Mouse (Mus musculus): ENCODE results near the gene Hs6st3. TPM values are rescaled to one million over a fixed set of nuclear protein-coding genes. Genes with fewer than 3 reads are reported as not detected.

The Hs6st3 gene
- polyA plus RNA-seq, 1 experiment = 0.09 TPM

DNA sequence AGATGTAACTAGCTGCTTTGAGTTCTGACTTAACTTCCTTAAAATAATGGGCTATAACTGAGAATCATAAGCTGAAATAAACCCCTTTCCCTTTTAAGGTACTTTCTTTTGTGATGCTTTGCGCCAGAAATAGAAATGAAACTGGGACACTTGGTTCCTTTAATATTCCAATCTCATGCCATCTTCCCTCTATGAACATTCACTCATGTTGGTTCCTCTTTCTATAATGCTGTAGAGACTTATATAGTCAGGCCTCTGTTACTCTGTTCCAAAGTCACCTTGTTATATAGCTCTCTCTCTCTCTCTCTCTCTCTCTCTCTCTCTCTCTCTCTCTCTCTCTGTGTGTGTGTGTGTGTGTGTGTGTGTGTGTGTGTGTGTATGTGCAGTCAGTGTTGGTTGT, 504.7 kb downstream of the Hs6st3 start:
- no peak for DNase-seq (ENCODE audit: low read depth)

DNA sequence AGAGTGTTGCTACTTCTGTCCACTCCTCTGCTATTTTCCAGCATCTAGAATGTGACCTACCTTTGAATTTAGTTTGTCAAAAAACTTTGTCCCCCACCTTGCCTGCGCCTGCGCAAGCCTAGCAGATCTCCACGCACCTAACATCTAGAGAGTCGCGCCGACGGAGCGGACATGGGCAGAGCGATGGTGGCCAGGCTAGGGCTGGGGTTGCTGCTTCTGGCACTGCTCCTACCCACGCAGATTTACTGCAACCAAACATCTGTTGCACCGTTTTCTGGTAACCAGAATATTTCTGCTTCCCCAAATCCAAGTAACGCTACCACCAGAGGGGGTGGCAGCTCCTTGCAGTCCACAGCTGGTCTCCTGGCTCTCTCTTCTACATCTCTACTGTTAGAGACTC, 505.7 kb downstream of the Hs6st3 start:
- DNase-seq (ENCODE audit: low read depth) = no peak

DNA sequence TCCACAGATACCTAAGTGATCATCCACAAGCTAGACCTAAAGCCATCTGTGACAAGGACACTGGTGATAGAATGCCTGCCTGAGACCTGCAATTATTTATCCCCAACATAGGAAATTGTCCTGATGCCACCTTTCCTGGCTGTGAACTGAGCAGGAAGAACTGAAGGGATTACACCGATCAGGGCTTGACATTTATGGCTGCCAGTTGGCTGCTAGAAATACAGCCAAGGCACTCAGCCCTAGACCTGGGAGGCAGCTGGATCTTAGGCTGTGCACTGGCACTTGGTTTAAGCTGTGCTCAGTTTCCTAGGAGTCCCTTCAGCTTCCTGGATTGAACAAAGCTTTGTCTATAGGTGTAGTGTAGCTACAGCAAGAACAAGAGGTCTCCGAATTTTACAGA, 518.8 kb downstream of the Hs6st3 start:
- no peak for DNase-seq (ENCODE audit: low read depth)

DNA sequence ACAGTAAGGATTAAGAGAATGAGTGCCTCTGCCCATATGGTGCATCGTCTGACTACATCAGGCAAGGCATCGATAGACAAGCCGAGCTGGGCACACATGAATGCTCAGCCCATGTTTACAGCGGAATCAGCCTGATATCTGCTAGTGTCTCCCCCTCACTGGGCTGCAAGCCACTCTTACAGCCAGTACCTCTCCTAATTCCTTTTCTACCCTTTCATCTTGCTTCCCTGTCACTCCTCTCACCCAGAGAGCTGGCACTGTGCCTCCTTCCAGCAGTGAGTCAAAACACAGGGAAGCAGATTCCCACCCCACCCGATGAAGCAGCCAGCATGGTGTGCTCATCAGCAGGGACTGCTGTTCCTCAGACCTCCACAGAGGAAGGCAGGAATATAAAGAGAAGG, 527.6 kb downstream of the Hs6st3 start:
- no peak for DNase-seq (ENCODE audit: low read depth)

DNA sequence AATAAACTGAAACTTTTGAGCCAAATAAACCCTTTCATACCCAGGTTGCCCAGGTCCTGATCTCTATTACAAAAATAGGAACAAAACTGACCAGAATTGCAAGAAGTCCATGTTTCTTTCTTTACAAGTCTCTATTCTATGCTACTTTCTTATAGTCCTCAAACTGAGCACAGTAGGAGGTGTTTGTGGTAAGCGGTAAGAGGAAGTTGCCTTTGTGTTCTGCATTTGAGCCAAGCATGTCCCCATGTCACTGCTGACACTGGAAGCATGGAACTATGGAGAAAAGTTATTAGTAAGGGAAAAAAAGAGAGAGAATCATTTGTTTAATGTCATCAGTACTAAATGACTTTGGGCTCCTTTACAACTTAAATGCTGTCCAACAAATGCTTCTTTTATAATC, 529.3 kb downstream of the Hs6st3 start:
- no peak for DNase-seq (ENCODE audit: low read depth)

DNA sequence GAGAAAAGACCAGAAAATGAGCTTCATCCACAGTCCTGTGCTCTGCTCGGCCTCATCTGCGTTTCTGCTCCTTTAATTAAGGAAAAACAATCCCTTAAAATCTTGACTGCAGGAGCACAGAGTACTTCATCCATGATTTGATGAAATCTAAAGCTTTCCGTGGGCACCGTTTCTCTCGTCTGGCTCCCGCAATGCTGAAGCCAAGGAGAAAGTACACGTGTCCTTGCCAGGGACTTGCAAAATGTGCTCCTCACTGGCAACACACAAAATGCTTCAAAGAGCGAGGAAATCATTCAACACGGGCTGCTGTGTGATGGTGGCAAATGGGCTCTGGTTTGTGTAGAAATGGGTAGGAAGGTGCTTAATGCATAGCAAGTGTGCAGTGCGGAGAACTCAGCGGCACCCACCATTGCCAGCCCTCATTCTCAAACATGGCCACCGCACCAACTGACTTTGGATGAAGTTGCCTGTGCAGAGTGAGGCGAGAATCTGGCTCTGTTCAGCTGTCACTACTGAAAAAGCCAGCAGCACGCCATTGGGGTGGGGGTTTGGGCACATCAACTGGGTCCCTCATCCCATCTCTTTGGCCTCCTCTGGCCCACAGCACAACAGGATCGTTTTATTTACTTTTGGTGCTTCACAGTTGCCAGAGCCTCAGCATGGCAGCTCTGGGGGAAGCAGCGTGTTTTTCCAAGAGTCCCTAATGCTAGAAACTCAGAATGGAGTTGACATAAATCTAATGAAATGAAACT, 532.9 kb downstream of the Hs6st3 start:
- no peak for DNase-seq (ENCODE audit: low read depth)

DNA sequence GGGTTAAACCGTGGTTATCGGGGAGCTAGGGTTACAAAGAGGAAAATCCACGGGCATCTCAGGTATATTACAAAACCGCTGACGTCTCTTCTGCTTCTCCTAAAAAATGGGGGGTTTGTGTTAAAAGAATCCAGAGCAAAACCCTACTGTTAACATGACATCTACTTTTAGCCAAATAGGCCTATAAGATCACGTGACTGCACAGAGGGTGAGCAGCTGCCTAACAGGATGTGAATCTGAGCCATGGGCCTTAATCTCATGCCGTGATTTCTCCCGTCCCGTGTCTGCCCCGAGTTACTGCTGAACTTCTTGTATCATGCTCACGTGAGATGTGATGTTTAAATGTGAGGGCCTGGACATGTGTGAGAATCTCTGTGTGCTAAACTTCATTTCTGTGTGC, 540.4 kb downstream of the Hs6st3 start:
- no peak for DNase-seq (ENCODE audit: low read depth)

DNA sequence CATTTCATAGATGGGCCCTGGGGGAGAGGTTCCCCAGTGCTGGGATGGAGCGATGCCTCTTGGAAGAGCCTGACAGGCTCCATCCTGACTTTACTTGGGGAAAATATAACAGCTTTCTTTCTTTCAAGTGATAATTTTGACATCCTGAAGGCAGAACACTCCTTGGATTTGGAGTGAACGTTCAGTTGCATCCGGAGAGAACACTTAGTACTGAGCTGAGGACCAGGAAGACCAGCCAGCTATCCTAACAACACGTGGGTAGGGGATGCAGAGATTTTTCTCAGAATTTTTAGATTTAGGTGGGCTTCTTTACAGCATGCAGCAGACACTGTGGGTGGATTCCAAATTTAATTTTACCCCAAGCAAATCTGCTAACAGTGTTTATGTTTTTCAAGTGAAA, 541.9 kb downstream of the Hs6st3 start:
- DNase-seq (ENCODE audit: low read depth) = no peak

DNA sequence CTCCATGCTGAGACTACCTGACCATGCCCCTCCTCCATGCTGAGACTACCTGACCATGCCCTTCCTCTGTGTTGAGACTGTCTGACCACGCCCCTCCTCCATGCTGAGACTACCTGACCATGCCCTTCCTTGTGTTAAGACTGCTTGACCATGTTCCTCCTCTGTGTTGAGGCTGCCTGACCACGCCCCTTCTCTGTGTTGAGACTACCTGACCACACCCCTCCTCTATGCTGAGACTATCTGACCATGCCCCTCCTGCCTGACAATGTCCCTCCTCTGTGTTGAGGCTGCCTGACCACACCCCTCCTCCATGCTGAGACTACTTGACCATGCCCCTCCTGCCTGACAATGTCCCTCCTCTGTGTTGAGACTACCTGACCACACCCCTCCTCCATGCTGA, 549.7 kb downstream of the Hs6st3 start:
- no peak for DNase-seq (ENCODE audit: low read depth)

DNA sequence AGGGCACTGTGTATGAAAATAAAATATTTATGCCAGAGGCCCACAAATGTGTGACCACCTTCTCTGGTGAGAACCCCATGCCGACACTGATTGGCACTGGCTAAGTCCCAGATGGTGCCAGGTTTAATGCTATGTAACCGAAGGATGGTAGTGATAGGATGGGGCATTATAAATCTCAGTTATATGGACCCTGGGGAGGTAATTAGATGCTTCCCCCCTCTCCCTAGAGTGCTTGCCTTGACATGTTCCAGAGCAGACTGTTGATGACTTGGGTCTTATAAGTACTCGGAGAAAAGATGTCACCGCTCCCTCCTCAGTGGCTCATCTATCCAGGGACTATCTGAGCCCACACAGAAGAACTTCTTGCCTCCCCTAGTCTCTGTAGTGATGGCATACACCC, 561.8 kb downstream of the Hs6st3 start:
- DNase-seq (ENCODE audit: low read depth) = no peak

DNA sequence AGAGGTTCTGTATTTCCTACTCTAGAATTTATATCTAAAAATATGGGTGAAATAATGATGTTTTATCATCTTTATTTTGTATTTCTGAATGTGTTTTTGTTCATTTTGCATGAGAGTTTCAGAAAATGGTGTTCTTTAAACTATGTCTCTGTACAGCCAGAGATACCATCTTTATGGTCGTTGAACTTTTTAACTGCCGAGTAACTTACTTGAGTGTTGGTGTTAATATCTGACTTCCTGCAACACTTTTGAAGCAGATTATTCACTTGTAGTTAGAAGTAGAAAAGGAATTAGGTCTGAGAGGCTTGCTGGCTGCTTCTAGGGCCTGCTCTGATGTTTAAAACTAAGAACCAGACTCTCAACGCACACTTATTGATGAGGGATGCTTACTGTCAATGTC, 576.6 kb downstream of the Hs6st3 start:
- no peak for DNase-seq (ENCODE audit: low read depth)

DNA sequence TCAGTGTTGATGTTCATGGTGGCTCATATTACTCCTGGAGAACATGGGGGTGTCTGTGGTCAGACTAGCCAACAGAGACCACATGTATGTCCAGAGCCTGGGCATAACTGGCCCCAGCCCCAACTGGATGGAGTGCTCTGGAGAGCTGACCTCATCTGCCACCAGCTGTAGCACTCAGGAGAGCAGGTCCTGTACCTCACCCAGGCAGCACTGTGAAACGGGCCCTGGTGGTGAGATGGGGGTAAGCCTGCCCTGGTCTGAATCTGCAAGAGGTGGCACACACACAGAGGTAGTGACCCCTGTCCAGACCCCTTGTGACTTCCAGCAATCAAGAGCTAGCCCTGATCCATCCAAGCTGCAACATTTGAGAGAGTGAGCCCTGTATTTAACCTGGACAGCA, 579.2 kb downstream of the Hs6st3 start:
- DNase-seq (ENCODE audit: low read depth) = no peak

DNA sequence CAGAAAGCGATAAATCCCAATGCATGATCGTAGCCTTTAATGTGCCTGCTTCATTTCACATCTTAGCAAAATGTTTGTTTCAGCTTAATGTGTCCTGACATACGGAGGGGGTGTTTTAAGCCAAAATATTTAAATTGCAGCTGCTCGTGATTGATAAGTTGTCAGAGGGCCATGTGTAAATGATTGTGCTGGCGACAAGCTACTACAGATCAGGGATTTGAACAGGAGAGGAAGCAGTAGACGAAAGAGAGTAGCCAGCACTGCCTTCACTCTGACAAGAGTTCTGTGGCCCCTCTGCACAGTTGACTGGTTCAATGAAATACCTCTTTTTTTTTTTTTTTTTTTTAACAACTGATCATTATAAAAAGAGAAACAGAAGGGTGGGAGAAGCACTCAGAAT, 587.0 kb downstream of the Hs6st3 start:
- DNase-seq (ENCODE audit: low read depth) = no peak

DNA sequence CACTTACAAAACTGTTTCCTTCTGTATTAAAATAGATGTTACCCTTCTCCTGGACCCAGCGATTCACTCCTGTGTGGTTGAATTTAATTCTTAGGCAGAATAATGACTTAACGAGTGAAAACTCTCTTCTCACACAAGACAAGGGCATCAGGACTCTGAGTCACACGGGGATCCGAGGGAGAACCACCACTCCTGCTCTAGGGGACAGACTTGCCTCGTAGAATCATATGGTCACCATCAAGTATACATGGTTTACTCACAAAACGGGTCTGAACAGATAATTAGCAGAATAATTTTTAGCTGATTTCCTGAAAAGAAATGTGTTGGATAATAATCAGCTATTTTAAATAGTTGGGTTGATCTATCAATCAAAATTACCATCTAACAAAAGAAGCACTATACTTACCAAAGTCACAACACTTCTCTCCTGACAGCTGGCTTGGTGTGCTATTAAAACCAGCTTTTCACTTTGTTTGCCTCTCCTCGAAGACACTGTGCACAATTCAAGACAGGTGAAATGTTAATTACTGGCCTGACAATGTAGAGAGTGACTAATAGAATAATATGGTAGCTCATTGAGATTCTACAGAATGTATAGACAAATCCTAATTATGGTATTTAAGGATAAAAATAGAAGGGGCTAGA, 593.4 kb downstream of the Hs6st3 start:
- no peak for DNase-seq (ENCODE audit: low read depth)

DNA sequence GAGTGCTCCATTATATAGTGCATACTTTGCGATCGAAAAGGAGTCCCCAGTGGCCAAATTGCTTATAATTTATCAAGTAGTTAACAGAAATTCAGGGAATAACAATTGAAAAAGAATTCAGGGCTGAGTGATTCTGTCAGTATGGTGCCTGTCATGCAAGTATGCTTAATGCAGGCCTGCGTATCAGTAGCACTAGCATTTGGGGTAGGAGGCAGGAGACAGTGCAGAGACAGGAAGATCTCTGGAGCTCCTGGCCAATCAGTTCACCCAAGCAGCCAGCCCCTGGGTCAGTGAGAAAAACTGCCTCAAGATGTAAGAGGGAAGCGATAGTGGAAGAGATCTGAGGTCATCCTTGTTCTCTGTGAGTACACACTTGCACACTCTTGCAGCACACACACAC, 594.1 kb downstream of the Hs6st3 start:
- no peak for DNase-seq (ENCODE audit: low read depth)

DNA sequence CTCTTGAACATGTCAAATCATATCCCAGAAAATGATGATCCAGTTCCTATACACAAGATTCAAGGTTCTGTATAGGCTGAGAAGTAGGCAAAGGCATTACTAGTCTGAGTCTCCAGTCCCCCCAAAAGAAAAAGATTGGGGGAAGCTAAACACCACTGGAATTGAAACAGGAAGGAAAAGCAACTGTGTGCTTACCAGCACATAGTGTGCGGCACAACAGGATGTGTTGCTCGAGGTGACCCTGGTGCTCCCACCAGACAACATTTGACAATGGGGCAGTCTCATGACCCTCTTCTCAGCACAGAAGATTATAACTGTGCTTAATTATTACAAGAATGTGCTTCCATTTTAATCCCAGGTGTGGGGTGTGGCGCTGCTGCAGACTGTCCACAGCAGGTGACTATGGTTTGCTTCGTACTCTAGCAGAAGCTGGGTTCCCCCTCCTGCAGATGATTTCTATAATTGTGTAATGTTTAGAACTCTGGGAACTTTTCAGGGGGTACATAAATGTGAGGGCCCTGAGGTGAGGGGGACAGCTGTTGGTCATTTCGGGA, 599.3 kb downstream of the Hs6st3 start:
- DNase-seq (ENCODE audit: low read depth) = no peak

DNA sequence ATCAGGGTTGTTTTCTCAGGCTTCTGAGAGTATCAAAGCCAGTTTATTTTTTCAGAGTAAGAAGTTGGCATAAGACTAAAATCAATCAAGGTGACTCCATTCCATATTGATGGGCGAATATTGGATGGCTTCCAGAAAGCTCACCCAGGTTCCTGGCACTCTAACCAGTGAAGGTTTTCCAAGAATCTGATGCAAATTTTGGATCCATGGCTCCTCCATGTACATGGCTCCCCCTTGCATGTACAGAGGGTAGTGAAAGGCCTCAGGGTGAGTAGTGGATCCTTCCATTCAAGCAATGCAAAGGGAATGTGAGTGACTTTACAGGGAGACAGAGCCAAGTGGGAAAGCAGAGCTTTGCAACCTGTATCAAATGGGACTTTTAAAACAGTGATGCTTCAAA, 603.6 kb downstream of the Hs6st3 start:
- no peak for DNase-seq (ENCODE audit: low read depth)

DNA sequence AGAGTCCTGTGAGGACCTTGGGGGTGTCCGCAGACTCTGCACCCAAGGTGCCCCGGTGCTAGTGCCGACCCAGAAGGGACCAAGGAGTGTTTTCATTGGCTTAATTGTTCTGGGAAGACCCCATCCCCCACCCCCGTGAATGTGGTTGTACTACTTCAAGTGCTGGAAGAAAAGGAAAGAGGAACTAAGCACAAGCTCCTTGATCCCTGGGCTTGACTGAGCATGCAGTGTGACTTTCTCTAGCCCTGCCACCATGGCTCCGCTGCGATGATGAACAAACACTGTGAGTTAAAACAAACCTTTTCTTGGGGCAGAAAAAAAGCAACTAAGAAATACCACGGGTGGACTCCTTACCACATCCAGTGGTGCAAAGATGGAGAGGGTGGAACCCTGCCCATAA, 623.2 kb downstream of the Hs6st3 start:
- no peak for DNase-seq (ENCODE audit: low read depth)

DNA sequence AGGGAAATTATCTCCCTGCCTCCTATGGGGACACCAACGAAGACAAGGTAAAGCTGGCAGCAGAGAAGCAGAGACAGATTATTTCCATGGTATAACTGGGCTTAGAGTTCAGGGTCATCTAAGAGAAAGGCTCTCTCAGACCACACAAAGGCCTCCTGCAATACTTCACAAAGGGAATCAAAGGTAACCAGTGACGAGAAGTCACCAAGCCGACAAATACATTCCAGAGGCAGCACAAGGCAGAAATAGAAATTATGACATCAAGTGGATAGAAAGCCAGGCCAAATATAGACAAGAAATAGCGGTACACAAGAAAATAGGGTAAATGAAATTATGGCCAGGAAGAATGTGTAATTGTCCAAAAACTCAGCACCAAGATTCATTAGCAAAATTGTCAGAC, 633.9 kb downstream of the Hs6st3 start:
- DNase-seq (ENCODE audit: low read depth) = no peak

DNA sequence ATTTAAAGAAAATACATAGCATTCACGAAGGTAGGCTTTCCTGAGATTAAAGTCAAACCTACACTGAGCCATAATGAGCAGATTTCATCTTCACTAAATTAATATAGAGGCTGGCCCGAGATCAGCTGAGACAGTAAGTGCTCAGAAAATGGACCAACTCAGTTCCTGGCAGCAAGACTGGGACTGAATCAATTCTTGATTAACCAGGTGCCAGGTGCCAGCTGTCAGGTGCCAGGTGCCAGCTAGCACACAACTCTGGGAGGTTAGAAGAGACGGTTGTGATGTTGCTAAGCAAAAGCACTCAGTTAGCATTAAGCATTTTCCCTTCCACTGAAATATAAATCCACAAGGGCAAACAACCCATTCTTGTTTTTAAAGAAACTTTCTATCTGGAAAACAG, 638.1 kb downstream of the Hs6st3 start:
- DNase-seq (ENCODE audit: low read depth) = no peak

DNA sequence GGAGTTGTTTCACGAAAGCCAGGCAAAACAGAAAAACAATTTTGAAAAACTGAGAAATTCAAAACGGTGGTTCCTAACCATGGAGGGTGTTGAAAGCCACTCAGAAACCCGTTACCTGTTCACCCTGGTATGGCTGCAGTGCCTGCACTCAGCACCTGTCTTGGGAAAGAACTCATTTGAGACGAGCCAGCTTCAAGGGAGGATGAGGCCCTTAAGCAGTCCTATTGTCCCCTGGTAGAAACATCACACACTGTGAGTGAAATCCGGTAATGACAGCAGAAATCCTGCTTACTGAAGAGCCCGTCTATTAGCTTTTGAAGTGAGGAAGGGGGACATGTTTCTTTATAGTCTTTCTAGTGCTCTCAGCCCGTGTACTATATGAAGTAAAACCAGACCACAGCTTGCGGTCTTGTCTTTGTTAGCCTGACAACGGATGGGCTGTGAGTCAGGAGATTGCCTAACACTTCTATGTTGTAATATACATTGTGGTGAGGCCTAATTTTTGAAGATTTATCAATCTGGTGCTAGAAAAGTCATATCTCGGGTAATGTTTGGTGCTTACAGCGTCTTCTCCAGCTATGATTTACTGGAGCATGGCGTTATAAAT, 641.9 kb downstream of the Hs6st3 start:
- DNase-seq (ENCODE audit: low read depth) = no peak

DNA sequence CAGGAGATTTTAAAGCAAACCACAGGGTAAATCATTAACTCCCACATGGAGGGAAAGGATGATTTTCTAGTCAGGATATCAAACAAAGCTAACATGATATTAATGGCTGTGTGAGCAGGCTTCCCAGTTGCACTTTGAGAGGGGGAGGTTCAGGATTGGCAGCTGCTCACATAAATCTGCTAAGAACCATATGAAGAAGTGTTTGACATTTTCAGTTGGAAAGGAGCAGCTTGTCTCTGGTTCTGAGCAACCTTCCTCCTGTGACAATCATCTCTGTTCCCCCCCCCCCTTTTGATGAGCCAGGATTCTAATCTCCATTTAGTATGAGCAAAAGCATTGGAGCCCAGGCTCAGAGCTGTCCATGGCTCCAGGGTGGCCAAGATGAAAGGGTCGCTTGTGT, 643.0 kb downstream of the Hs6st3 start:
- no peak for DNase-seq (ENCODE audit: low read depth)

DNA sequence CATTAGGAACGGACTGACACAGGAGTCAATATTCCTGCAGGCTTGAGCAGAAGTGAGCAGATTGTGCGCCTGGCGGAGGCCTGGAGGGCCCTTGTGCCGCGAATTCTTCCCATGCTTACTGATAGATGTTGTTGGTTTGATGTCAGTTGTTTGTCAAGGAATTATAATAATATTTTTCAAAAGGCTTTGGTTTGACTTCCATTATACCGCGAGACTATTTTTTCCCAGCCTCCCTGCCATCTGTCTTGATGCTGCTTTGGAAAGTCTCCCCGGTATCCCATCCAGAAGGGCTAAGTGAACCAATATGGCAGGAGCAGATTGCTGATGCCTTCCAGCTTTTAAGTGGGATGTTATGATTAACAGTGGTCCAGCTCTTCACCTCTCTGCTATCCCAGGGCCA, 651.3 kb downstream of the Hs6st3 start:
- no peak for DNase-seq (ENCODE audit: low read depth)

Measured in gonadal fat pad, adult 2 months (tissue).